Mouse (Mus musculus): ENCODE data around the gene Pth1r. TPM values are rescaled to one million over a fixed set of nuclear protein-coding genes. Genes with fewer than 3 reads are reported as not detected.

The Pth1r gene
- polyA plus RNA-seq, 1 experiment from 2014 or later, result 19.2 TPM

Other genes starting within 250 kb of the Pth1r start
- gene Setd2, start 214.5 kb downstream of the Pth1r start, polyA plus RNA-seq (2016; fragmentation: Nextera tagmentation; extraction: Ambion mirVana), result 35.3 and 38.0 TPM in 2 replicates
- 36.3 and 36.4 TPM in 2 replicates for gene Nradd, start 122.7 kb downstream of the Pth1r start, polyA plus RNA-seq (2016; fragmentation: Nextera tagmentation; extraction: Ambion mirVana)
- gene Nbeal2, start 93.0 kb downstream of the Pth1r start, polyA plus RNA-seq (2016; fragmentation: Nextera tagmentation; extraction: Ambion mirVana), result 1.4 and 2.0 TPM in 2 replicates
- gene Ccdc12, start 90.6 kb downstream of the Pth1r start, polyA plus RNA-seq (2016; fragmentation: Nextera tagmentation; extraction: Ambion mirVana), result 178 and 183 TPM in 2 replicates
- gene Myl3, start 5.3 kb downstream of the Pth1r start, polyA plus RNA-seq (2016; fragmentation: Nextera tagmentation; extraction: Ambion mirVana), result 0.27 and 0.54 TPM in 2 replicates
- gene Prss42, start 51.0 kb upstream of the Pth1r start, polyA plus RNA-seq (2016; fragmentation: Nextera tagmentation; extraction: Ambion mirVana), result not detected in 2 replicates
- gene Prss44, start 66.8 kb upstream of the Pth1r start, polyA plus RNA-seq (2016; fragmentation: Nextera tagmentation; extraction: Ambion mirVana), result not detected in 2 replicates
- not detected in 2 replicates for gene Prss43, start 79.5 kb upstream of the Pth1r start, polyA plus RNA-seq (2016; fragmentation: Nextera tagmentation; extraction: Ambion mirVana)
- gene Prss45, start 87.4 kb upstream of the Pth1r start, polyA plus RNA-seq (2016; fragmentation: Nextera tagmentation; extraction: Ambion mirVana), result not detected in 2 replicates
- gene Prss46, start 97.4 kb upstream of the Pth1r start, polyA plus RNA-seq (2016; fragmentation: Nextera tagmentation; extraction: Ambion mirVana), result not detected in 2 replicates
- gene Prss50, start 110.8 kb upstream of the Pth1r start, polyA plus RNA-seq (2016; fragmentation: Nextera tagmentation; extraction: Ambion mirVana), result 0.76 and 1.1 TPM in 2 replicates
- gene Als2cl, start 132.7 kb upstream of the Pth1r start, polyA plus RNA-seq (2016; fragmentation: Nextera tagmentation; extraction: Ambion mirVana), result 0.90 and 0.97 TPM in 2 replicates
- 0.14 and 0.26 TPM in 2 replicates for gene Tmie, start 133.0 kb upstream of the Pth1r start, polyA plus RNA-seq (2016; fragmentation: Nextera tagmentation; extraction: Ambion mirVana)
- not detected in 2 replicates for gene Fam240a, start 169.7 kb upstream of the Pth1r start, polyA plus RNA-seq (2016; fragmentation: Nextera tagmentation; extraction: Ambion mirVana)
- gene Tdgf1, start 199.0 kb upstream of the Pth1r start, polyA plus RNA-seq (2016; fragmentation: Nextera tagmentation; extraction: Ambion mirVana), result 0.34 and 0.61 TPM in 2 replicates
- gene Lrrc2, start 204.4 kb upstream of the Pth1r start, polyA plus RNA-seq (2016; fragmentation: Nextera tagmentation; extraction: Ambion mirVana), result 0.09 TPM in 1 of 2 replicates, not detected in the other
- gene Rtp3, start 243.4 kb upstream of the Pth1r start, polyA plus RNA-seq (2016; fragmentation: Nextera tagmentation; extraction: Ambion mirVana), result 0.27 TPM in 1 of 2 replicates, not detected in the other